Mouse (Mus musculus): ENCODE data around the gene Trat1.

Trat1 gene

GRCm38 (mm10) chr16:48771971-48772445, at the start of gene Trat1:
TSS of gene Trat1 (minus strand) at chr16:48772021.
- no peak for DNase-seq (ENCODE audit: low spot score in 2 of 2)

- no peak for DNase-seq (ENCODE audit: low spot score in 2 of 2)
These were observed 46.7 kb upstream of the Trat1 start for GRCm38 (mm10) chr16:48818524-48818923.

DNA sequence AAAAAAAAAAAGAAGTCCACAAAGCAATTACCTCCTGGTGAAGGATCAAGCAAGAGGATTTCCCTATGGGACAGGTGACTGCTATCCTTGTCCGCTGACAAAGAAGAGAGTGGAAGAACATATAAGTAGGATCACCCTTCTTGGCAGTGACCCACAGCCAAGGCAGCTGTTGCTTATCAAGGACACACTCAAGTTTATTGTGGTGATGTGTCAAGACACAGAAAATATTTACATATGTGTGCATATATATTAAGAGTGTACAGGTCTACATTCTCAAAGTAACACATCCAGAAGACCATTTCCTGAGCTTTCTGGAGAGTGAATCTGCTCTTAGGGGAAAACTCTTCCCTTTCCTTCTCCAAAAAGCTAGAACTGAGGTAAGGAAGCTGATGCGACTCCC, 44.9 kb upstream of the Trat1 start, which contains the start of gene Retnlb:
TSS of gene Retnlb (plus strand) at position 162 of the 400 bp plus-strand sequence.
- DNase-seq (ENCODE audit: low spot score in 2 of 2): no peak

- DNase-seq (ENCODE audit: low spot score in 2 of 2): no peak
These were observed 40.1 kb upstream of the Trat1 start for GRCm38 (mm10) chr16:48811881-48812436.

GRCm38 (mm10) chr16:48809374-48809773, 37.6 kb upstream of the Trat1 start:
- DNase-seq (ENCODE audit: low spot score in 2 of 2): no peak

DNA sequence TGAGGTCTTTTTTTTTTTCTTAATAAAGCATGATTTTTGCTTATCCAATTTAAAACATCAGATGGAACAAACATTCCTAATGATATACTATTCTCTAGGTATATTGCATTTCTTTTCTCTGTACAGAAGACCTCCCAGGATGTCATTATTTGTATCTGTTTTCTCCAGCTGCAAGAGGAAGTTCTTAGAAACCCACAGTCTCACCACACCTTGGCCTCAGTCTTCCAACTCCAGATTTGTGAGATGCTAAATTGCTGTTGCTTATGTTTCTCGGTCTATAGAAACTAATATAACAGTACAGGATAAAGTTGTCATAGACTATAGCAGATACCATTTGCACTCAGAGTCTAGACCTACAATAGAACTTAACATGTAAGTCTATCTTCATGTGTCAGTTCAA, 34.7 kb upstream of the Trat1 start:
- DNase-seq (ENCODE audit: low spot score in 2 of 2): no peak

DNA sequence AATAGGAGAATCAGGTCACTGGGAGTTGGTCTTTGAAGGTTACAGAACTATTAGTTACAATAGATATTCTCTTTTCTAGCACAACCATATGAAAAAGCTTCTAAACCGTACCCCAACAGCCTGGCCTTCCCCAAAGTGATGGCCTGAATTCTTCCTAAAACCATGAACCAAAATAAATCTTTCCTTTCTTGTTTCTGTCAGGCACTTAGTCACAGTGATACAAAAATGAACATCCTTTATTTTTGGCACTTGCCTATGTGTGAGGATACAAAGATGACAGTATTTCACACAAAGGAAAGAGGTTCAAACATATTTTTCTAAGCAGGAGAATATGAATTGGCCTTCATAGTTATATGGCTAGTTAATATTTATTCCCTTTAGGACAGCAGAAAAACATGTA, 33.6 kb upstream of the Trat1 start:
- DNase-seq (ENCODE audit: low spot score in 2 of 2): no peak

GRCm38 (mm10) chr16:48800906-48801305, 29.1 kb upstream of the Trat1 start:
- DNase-seq (ENCODE audit: low spot score in 2 of 2): no peak

- no peak for DNase-seq (ENCODE audit: low spot score in 2 of 2)
These were observed 27.6 kb upstream of the Trat1 start for GRCm38 (mm10) chr16:48799470-48799869.

DNA sequence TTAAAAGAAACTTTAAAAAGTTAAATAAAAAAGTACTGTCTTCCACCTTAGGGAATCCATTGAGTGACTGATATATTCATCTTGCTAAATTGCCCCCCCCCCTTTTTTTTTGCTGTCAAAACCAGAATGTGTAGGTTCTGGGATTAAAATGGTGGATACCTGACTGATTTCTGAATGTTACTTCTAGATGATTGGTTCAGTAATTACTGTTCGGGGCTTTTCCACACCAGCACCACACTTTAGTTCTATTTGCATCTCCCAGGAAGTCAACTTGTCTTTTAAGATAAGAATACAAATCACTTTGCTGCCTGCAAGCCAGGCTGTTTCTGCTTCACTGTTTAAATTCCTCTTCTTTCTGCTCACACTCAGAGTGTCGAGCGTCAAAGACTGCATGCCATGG, 26.5 kb upstream of the Trat1 start:
- DNase-seq (ENCODE audit: low spot score in 2 of 2): no peak

DNA sequence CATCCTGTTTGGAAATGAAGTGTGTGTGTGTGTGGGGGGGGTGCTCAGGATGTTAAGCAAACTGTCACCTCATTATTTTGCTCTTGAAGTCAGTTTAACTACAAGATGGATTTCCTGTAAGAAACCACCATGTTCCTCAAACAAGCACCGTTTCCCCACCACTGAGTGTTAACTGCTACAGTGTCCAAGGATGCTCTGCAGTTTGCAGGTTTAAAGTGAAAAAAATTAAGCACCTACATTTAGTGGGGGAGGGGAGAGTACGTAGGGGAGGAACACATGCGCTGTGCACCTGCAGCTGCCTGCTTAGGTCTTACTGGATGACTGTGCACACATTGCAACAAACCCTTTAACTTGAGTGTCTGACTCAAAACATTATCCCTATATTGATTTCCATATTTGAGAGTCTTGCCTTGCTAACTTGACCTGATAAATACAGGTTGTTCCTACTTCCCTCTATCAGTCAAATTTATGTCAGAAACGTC, 16.9 kb upstream of the Trat1 start:
- DNase-seq (ENCODE audit: low spot score in 2 of 2): no peak

GRCm38 (mm10) chr16:48786258-48786657, 14.4 kb upstream of the Trat1 start:
- no peak for DNase-seq (ENCODE audit: low spot score in 2 of 2)

- DNase-seq (ENCODE audit: low spot score in 2 of 2): no peak
These were observed 5.4 kb upstream of the Trat1 start for GRCm38 (mm10) chr16:48777254-48777653.

GRCm38 (mm10) chr16:48769183-48769582, 2.6 kb downstream of the Trat1 start:
- DNase-seq (ENCODE audit: low spot score in 2 of 2): no peak

- no peak for DNase-seq (ENCODE audit: low spot score in 2 of 2)
These were observed 11.0 kb downstream of the Trat1 start for GRCm38 (mm10) chr16:48760643-48761481.

GRCm38 (mm10) chr16:48750145-48750827, 21.5 kb downstream of the Trat1 start:
- DNase-seq (ENCODE audit: low spot score in 2 of 2): no peak

GRCm38 (mm10) chr16:48745418-48745817, 26.4 kb downstream of the Trat1 start:
- DNase-seq (ENCODE audit: low spot score in 2 of 2): no peak

GRCm38 (mm10) chr16:48745011-48745410, 26.8 kb downstream of the Trat1 start:
- DNase-seq (ENCODE audit: low spot score in 2 of 2): no peak

GRCm38 (mm10) chr16:48741549-48741948, 30.3 kb downstream of the Trat1 start:
- DNase-seq (ENCODE audit: low spot score in 2 of 2): no peak

DNA sequence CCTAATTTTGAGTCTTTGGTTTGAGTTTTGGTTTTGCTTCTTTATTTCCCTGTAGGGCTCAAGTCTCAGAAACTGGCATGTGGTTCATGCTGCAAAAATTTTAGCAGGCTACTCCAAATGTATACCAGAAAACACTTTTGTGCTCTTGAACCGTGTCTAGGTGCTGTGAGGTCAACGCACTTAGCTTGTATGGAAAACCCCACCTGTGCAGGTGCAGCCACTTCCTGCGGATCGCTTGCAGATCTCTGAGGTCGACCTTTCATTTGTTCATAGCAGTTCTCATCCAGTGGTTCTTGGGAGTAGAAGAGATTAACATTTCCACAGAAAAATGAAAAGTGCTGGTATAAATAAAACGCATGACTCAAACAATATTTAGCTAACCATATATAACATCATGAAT, 31.8 kb downstream of the Trat1 start:
- no peak for DNase-seq (ENCODE audit: low spot score in 2 of 2)

DNA sequence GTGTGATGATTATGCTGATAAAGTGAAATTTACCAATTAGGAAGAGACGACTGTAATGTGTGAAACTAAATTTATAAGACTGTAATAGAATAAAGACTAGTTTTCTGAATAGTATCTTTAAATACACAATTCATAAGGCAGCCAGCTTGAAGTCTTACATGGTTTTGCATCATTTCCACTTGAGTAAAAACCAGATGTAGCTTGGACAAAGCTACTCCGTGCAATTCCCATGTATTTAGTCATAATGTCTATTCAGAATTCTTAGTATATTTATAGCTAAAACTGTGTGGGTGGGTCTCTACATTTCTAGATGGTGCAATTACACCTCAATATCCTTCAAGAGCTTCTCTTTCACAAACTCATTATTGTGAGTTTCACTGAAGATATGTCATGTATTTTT, 33.4 kb downstream of the Trat1 start:
- DNase-seq (ENCODE audit: low spot score in 2 of 2): no peak

DNA sequence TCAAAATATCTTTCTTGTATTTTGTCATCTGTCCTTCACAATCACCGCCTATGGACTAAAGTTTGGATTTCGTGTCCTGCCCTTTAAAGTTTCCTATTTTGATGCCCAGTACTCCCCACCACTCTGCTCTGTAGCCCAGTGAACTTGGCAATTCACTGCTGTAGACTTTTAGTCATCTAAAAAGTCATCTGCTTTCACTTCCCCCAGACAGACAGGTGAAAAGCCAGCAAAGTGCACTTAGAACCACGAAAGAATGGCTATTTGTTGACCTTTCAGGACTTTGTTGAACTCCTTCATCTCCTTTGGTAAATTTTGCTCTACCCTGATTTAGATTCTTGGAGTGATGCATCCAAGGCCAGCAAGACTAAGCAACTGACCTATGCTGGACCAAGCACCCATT, 34.9 kb downstream of the Trat1 start:
- DNase-seq (ENCODE audit: low spot score in 2 of 2): no peak
